Mouse (Mus musculus) kidney, adult 9 months (tissue): ENCODE measurements around the gene Scgn.

Experiments
- DNase-seq: peaks from one replicate; pipeline ENCODE4 v3.0.0; 2022

Gene Scgn

GRCm38 (mm10) chr13:23933421-23934210 is 57.4 kb downstream of the Scgn start, which contains the start of gene Hist1h2ba:
Gene Hist1h2ba, minus strand, starts transcription at chr13:23934156.
- DNase-seq, result no peak

DNA sequence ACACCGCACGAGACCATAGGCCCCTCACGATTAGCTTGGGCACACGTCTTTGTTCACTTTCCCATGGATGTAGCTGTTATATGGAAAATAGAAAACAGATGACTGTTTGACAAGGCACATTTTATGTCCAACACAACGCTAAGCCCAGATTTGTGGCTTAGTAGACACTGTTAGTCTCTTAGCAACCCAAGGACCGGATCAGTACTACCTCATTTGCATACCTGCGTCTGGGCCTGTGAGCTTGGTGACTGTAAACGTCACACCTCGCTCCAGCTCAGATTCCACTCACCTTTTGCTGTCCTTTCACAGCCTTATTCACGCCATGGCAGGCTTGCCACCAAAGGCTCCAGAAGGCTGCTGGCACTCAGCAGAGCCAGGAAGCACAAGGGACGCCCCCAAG is 60.1 kb downstream of the Scgn start:
- no peak for DNase-seq

DNA sequence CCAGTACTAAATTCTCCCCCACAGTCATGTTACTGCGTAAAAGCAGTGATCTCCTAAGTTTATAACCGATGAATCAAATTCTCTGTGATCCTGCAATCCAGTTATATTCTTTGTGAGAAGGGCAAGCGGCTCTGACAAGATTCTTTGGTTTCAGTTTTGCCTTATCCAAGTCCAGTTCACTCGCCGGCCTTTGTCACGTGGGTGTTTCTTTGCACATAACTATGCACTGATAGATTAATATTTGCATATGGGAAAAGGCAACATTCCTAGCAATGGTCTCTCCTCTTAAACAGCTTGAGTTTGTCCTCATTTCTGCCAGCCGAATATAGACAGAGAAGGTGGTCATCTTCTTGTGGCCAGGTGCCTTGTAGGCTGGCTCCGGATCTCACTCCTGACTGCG is 60.6 kb downstream of the Scgn start:
- no peak for DNase-seq

GRCm38 (mm10) chr13:23928637-23929036 is 62.4 kb downstream of the Scgn start:
- no peak for DNase-seq

- no peak for DNase-seq
Observed at GRCm38 (mm10) chr13:23925792-23926191, 65.2 kb downstream of the Scgn start.

DNA sequence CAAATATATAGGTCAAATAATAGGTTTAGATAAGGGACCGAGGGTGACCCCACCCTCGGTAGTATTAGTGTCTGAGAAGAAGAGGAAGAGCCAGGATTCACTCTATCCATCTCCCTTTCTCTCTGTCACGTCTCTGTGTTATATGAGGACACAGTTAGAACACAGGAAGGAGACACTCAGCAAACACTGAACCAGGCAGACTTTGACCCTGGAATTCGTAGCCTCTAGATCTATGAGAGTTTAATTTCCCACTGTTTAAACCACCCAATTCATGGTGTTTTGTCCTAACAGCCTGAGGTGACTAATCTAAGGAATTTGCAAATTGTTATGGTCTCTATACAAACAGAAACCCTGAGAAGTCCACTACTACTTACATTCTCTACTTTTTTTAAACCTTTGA is 73.3 kb downstream of the Scgn start:
- DNase-seq, result peak; percentile 64

GRCm38 (mm10) chr13:23916132-23916531 is 74.9 kb downstream of the Scgn start:
- DNase-seq, result no peak

GRCm38 (mm10) chr13:23914376-23915167 is 76.4 kb downstream of the Scgn start, which contains the start of gene Slc17a4:
Gene Slc17a4, minus strand, starts transcription at chr13:23915009.
- DNase-seq, result peak; percentile 65

- peak; percentile 38 for DNase-seq
Observed at GRCm38 (mm10) chr13:23913791-23914306, 77.2 kb downstream of the Scgn start.

DNA sequence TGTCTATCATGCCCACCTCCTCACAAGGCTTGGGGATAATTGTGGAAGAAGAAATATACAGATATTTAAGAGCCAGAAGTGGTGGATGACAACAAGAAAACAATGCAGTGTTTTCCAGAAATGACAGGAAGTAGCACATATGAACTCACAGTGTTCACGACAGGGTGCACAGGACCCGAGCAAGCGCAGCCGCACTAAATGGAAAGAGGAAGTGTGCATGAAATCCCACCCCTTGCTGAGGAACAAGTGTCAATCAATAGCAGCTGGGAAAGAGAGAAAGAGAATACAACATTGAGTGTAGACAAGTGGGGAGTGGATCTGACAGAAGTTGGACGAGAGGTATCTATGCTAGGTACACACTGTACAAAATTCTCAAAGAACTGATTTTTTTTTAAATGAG is 79.7 kb downstream of the Scgn start:
- no peak for DNase-seq

- no peak for DNase-seq
Observed at GRCm38 (mm10) chr13:23910121-23910520, 80.9 kb downstream of the Scgn start.

- no peak for DNase-seq
Observed at GRCm38 (mm10) chr13:23906906-23907305, 84.1 kb downstream of the Scgn start.
